Comparison of ENCODE assay signal across 1 mouse cellular context in genomic region chr11:62648591-62649391, GRCm38 (mm10).
TF ChIP-seq lines count a peak whose summit lies in the region.

Mmgt2 (plus strand) TSS chr11:62648664.

TF ChIP-seq in MEL, 35 proteins besides CTCF, POLR2A, EP300 and RAD21 (continued from another document):
- TF ChIP-seq HCFC1 (IDR thresholded peaks at IDR 0.05; ENCODE audit: low read depth, low read length) (peak; percentile 66), RCOR1 (IDR thresholded peaks at IDR 0.05; ENCODE audit: low read depth, low read length) (peak; percentile 39; the same call in 1 of the 2 replicates), POLR2AphosphoS5 (IDR thresholded peaks at IDR 0.05; ENCODE audit: borderline replicate concordance, low read depth, low read length) (no peak)
